Mouse (Mus musculus) myocyte (in vitro differentiated cells): Measurements from ENCODE around the gene Ago3. TPM values are rescaled to one million over a fixed set of nuclear protein-coding genes. Genes with fewer than 3 reads are reported as not detected.

Experiments used
- H3K27me3 ChIP-seq: one replicate; pipeline ENCODE4 v1.6.1; 2011; ENCODE audit not compliant: control insufficient read depth, insufficient read depth, insufficient read length
- H3K36me3 ChIP-seq: one replicate; pipeline ENCODE4 v1.6.1; 2011; ENCODE audit not compliant: control insufficient read depth, insufficient read depth
- H3K4me2 ChIP-seq: one replicate; pipeline ENCODE4 v1.6.1; 2011; ENCODE audit warnings: low read depth, control low read depth
- H3K4me3 ChIP-seq: one replicate; pipeline ENCODE4 v1.5.1; 2011; ENCODE audit warnings: mild to moderate bottlenecking, control low read depth, moderate library complexity
- H3K79me2 ChIP-seq: one replicate; pipeline ENCODE4 v1.6.1; 2011; ENCODE audit not compliant: control insufficient read depth, insufficient read depth
- H3ac ChIP-seq: one replicate; pipeline ENCODE4 v1.6.1; 2011; ENCODE audit not compliant: control insufficient read depth, insufficient read length
- CEBPB ChIP-seq: IDR thresholded peaks from 2 replicates; pipeline ENCODE4 v1.6.1; 2011; ENCODE audit warnings: mild to moderate bottlenecking, moderate library complexity; ENCODE audit not compliant: poor library complexity, insufficient read depth, severe bottlenecking
- E2F4 ChIP-seq: IDR thresholded peaks from one replicate; pipeline ENCODE4 v1.6.1; 2011; ENCODE audit warnings: mild to moderate bottlenecking, control low read depth, moderate library complexity; ENCODE audit not compliant: insufficient read depth
- MAX ChIP-seq: IDR thresholded peaks from one replicate; pipeline ENCODE4 v1.6.1; 2011; ENCODE audit warnings: low read depth, mild to moderate bottlenecking, control low read depth
- MYOD1 ChIP-seq, 3 experiments: IDR thresholded peaks; one replicate each; pipeline ENCODE4 v1.6.1; 2011; ENCODE audit warnings: control low read depth in 2 of 3, low read depth in 2 of 3, mild to moderate bottlenecking in 2 of 3, moderate library complexity in 1 of 3; ENCODE audit not compliant: insufficient read length in 2 of 3, control insufficient read depth in 1 of 3
- MYOG ChIP-seq, 3 experiments: IDR thresholded peaks; one replicate each; pipeline ENCODE4 v1.6.1; 2011; ENCODE audit warnings: control low read depth in 2 of 3, low read depth in 2 of 3, mild to moderate bottlenecking in 2 of 3; ENCODE audit not compliant: insufficient read length in 2 of 3, control insufficient read depth in 1 of 3, insufficient read depth in 1 of 3
- POLR2A ChIP-seq: IDR thresholded peaks from one replicate; pipeline ENCODE4 v1.6.1; 2011; ENCODE audit warnings: low read depth, mild to moderate bottlenecking, control low read depth, moderate library complexity; ENCODE audit not compliant: insufficient read length
- POLR2AphosphoS2 ChIP-seq: IDR thresholded peaks from one replicate; pipeline ENCODE4 v1.6.1; 2011; ENCODE audit warnings: low read depth, control low read depth; ENCODE audit not compliant: insufficient read length
- REST ChIP-seq: IDR thresholded peaks from one replicate; pipeline ENCODE4 v1.6.1; 2011; ENCODE audit warnings: mild to moderate bottlenecking, control low read depth, moderate library complexity; ENCODE audit not compliant: insufficient read depth, insufficient read length
- SRF ChIP-seq: IDR thresholded peaks from one replicate; pipeline ENCODE4 v1.6.1; 2011; ENCODE audit warnings: low read depth; ENCODE audit not compliant: control insufficient read depth, insufficient read length
- TCF12 ChIP-seq: IDR thresholded peaks from one replicate; pipeline ENCODE4 v1.6.1; 2011; ENCODE audit warnings: mild to moderate bottlenecking, control low read depth; ENCODE audit not compliant: poor library complexity, insufficient read depth, severe bottlenecking
- TCF3 ChIP-seq: IDR thresholded peaks from one replicate; pipeline ENCODE4 v1.6.1; 2011; ENCODE audit warnings: low read depth, control low read depth; ENCODE audit not compliant: insufficient read length
- USF1 ChIP-seq: IDR thresholded peaks from one replicate; pipeline ENCODE4 v1.6.1; 2011; ENCODE audit warnings: low read depth, mild to moderate bottlenecking, control low read depth, moderate library complexity
- polyA plus RNA-seq: library from polyadenylated mRNA; unstranded; fragments of >200 nt; fragmentation: generic; extraction: Trizol; gene quantifications from one replicate; pipeline ENCODE4 v1.2.1, GENCODE M21; 2012; ENCODE audit warnings: missing spikeins

The Ago3 gene
- polyA plus RNA-seq, 1 experiment: 4.5 TPM

DNA sequence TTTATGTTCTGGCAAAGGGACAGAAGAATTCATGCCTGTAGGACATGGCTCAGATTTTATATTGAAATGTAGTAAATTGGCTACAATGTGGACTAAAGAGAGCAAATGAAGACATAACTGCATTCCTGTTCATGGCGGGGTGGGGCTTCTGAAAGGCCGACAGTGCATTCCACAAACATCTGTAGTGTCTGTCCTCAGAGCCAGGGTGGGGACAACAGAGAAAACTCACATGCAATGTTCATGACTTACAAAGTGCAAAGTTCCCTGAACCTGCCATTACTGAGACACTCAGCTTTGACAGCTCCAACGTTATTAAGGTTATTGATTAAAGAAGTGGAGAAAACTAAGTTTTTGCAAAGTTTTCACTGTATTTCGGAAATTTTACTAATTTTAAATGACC is 85.9 kb downstream of the Ago3 start:
- Histone ChIP-seq H3ac (no peak overlapping the region), H3K4me2 (no peak overlapping the region), H3K4me3 (no peak overlapping the region), H3K36me3 (peaks cover 33% of the 10 kb centered on the region), H3K79me2 (no peaks in the 10 kb centered on the region), H3K27me3 (no peaks in the 10 kb centered on the region)
- TF ChIP-seq TCF3: no peak
- no peak for TF ChIP-seq POLR2AphosphoS2
- no peak for TF ChIP-seq CEBPB
- TF ChIP-seq USF1: no peak
- TF ChIP-seq REST: no peak
- no peak for TF ChIP-seq MYOG (IDR thresholded peaks at IDR 0.05; ENCODE audit: control insufficient read depth in 1 of 3, insufficient read depth in 1 of 3, insufficient read length in 2 of 3, low read depth in 2 of 3)
- TF ChIP-seq MAX: no peak
- no peak for TF ChIP-seq TCF12
- no peak for TF ChIP-seq E2F4

DNA sequence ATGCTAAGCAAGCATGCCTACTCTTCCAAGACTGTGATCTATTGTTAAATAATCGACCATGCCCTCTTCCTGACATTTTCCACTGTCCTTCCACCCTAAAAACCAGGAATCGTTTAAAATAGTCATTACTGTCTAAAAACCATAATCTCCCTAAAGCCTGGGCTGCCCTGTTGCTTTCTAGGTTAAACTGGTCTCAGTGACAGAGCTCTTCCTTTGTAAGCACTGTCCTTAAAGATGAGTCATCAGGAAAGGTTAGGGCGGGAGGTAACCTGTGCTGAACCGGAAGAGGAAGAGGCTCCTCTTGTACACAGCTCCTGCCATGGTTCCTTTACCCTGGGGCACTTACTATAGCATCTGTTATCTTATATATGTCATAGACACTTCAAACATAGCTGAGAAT is 89.9 kb downstream of the Ago3 start:
- Histone ChIP-seq H3K4me2 (no peak overlapping the region), H3K4me3 (no peak overlapping the region), H3ac (no peak overlapping the region), H3K27me3 (no peaks in the 10 kb centered on the region), H3K36me3 (peaks cover 10% of the 10 kb centered on the region), H3K79me2 (no peaks in the 10 kb centered on the region)
- no peak for TF ChIP-seq POLR2AphosphoS2
- no peak for TF ChIP-seq E2F4
- no peak for TF ChIP-seq USF1
- TF ChIP-seq REST: no peak
- no peak for TF ChIP-seq MAX
- TF ChIP-seq TCF3: no peak
- no peak for TF ChIP-seq MYOD1 (IDR thresholded peaks at IDR 0.05; ENCODE audit: control insufficient read depth in 1 of 3, insufficient read length in 2 of 3, low read depth in 2 of 3)
- TF ChIP-seq POLR2A: no peak
- TF ChIP-seq CEBPB: no peak
- TF ChIP-seq MYOG (IDR thresholded peaks at IDR 0.05; ENCODE audit: control insufficient read depth in 1 of 3, insufficient read depth in 1 of 3, insufficient read length in 2 of 3, low read depth in 2 of 3): no peak
- no peak for TF ChIP-seq SRF
- no peak for TF ChIP-seq TCF12

DNA sequence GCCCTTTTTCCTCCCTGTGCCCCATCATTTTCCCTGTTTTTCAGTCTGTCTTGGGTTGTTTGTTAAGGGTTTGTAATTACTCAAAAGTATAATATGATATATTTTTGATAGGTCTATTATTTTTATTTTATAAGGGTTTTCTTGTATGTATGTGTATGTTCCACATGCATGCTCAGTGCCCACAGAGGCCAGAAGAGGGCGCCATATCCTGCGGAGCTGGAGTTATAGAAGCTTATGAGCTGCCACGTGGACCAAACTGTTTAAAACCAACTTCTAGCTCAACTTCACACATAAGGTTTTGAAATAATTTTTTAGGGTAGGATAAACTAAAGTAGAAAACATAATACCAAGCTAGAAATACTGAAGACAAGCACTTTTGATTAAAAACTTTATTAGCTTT is 97.0 kb downstream of the Ago3 start:
- H3ac ChIP-seq: no peak overlapping the region
- no peaks in the 10 kb centered on the region for H3K79me2 ChIP-seq
- no peak overlapping the region for H3K4me2 ChIP-seq
- H3K36me3 ChIP-seq: peaks cover 6% of the 10 kb centered on the region
- H3K27me3 ChIP-seq: no peaks in the 10 kb centered on the region
- no peak overlapping the region for H3K4me3 ChIP-seq
- TF ChIP-seq TCF3 (no peak), E2F4 (no peak), MYOG (IDR thresholded peaks at IDR 0.05; ENCODE audit: control insufficient read depth in 1 of 3, insufficient read depth in 1 of 3, insufficient read length in 2 of 3, low read depth in 2 of 3) (no peak), MAX (no peak), TCF12 (no peak), POLR2AphosphoS2 (no peak), POLR2A (no peak), REST (no peak), SRF (no peak)

DNA sequence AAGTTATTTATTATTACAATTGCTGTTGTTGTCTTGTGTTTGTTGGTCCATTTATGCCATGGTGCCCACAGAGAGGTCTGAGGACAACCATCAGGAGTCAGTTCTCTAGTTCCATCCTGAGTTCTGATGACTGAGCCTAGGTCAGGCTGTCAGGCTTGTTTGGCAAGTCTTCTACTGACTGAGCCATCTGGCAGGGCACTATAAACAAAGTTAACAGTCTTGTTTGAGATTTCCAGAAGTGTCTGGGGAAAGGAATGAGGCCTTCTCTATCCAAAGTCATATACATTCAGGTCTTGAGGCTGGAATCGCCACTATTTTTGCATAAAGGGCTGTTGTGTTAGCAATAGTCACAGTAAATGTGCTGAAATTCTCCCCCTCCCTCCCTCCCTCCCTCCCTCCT is 97.6 kb downstream of the Ago3 start:
- TF ChIP-seq SRF (no peak), MYOD1 (IDR thresholded peaks at IDR 0.05; ENCODE audit: control insufficient read depth in 1 of 3, insufficient read length in 2 of 3, low read depth in 2 of 3) (no peak)
- H3K4me3 ChIP-seq: no peak overlapping the region
- H3ac ChIP-seq: no peak overlapping the region

GRCm38 (mm10) chr4:126330295-126330694 is 99.1 kb downstream of the Ago3 start:
- Histone ChIP-seq H3K4me2 (no peak overlapping the region), H3K79me2 (no peaks in the 10 kb centered on the region), H3K27me3 (no peaks in the 10 kb centered on the region), H3ac (no peak overlapping the region), H3K4me3 (no peak overlapping the region), H3K36me3 (peaks cover 6% of the 10 kb centered on the region)
- TF ChIP-seq POLR2A: no peak
- TF ChIP-seq POLR2AphosphoS2: no peak
- no peak for TF ChIP-seq SRF
- TF ChIP-seq MAX: no peak
- TF ChIP-seq REST: no peak
- no peak for TF ChIP-seq MYOG (IDR thresholded peaks at IDR 0.05; ENCODE audit: control insufficient read depth in 1 of 3, insufficient read depth in 1 of 3, insufficient read length in 2 of 3, low read depth in 2 of 3)
- TF ChIP-seq USF1: no peak

More for the DNA sequence above, 97.6 kb downstream of the Ago3 start:
- H3K4me2 ChIP-seq: no peak overlapping the region
- H3K36me3 ChIP-seq: peaks cover 6% of the 10 kb centered on the region
- no peaks in the 10 kb centered on the region for H3K79me2 ChIP-seq
- no peaks in the 10 kb centered on the region for H3K27me3 ChIP-seq
